Comparison of ENCODE assay signal across 18 mouse cellular contexts in genomic region chr6:88988551-88988950, GRCm38 (mm10).
"Had no signal": no experiment of that assay in that cellular context is flagged by ENCODE, and none has a peak within 500 bp of the region (broad histone marks: within the 10 kb centered on the region; RNA-seq: fewer than 3 reads in every experiment).

No protein-coding gene starts in this region.

- H3K36me3 ChIP-seq: liver, embryonic 12.5 days; midbrain, embryonic 13.5 days; midbrain, embryonic 15.5 days; neural tube, embryonic 13.5 days; neural tube, embryonic 15.5 days; stomach, embryonic 15.5 days had no signal

- H3K9me3 ChIP-seq: liver, embryonic 12.5 days; midbrain, embryonic 13.5 days; midbrain, embryonic 15.5 days; neural tube, embryonic 13.5 days; neural tube, embryonic 15.5 days; stomach, embryonic 15.5 days had no signal

- H3K9ac ChIP-seq: liver, embryonic 12.5 days; liver, embryonic 14.5 days; lung, embryonic 14.5 days; midbrain, embryonic 13.5 days; midbrain, embryonic 15.5 days; neural tube, embryonic 13.5 days; neural tube, embryonic 15.5 days; stomach, embryonic 15.5 days had no signal

- H3K4me2 ChIP-seq: liver, embryonic 12.5 days; lung, embryonic 14.5 days; midbrain, embryonic 11.5 days; midbrain, embryonic 13.5 days; midbrain, embryonic 15.5 days; neural tube, embryonic 13.5 days; neural tube, embryonic 15.5 days; stomach, embryonic 15.5 days had no signal

- H3K27ac ChIP-seq: liver, embryonic 12.5 days; liver, embryonic 14.5 days; midbrain, embryonic 13.5 days; midbrain, embryonic 15.5 days; neural tube, embryonic 13.5 days; neural tube, embryonic 15.5 days; stomach, embryonic 15.5 days; stomach, postnatal 0 days had no signal

- H3K4me3 ChIP-seq: liver, embryonic 12.5 days; midbrain, embryonic 13.5 days; midbrain, embryonic 15.5 days; myocyte; neural tube, embryonic 13.5 days; neural tube, embryonic 15.5 days; stomach, embryonic 15.5 days had no signal

- H3K4me1 ChIP-seq: stomach, embryonic 15.5 days had no signal

- ATAC-seq: liver, embryonic 12.5 days; midbrain, embryonic 13.5 days; midbrain, embryonic 15.5 days had no signal

- H3K27me3 ChIP-seq: midbrain, embryonic 15.5 days; stomach, embryonic 15.5 days had no signal

- DNase-seq: lung, adult 18-20 months; lung, embryonic 14.5 days; lung, postnatal 10 days; lung, postnatal 4 days; retina, postnatal 1 day; thymus, adult 2 months; thymus, postnatal 25 days; thymus, postnatal 4 days had no signal
